Mouse (Mus musculus) lung, adult 18-20 months (tissue): ENCODE results near the gene Ccnjl.

Source experiments
- DNase-seq, 2 experiments: peaks; one replicate each; pipeline ENCODE4 v3.0.0; 2022; ENCODE audit warnings: mixed read lengths in 2 of 2

Gene Ccnjl

GRCm38 (mm10) chr11:43626927-43627645, 98.5 kb downstream of the Ccnjl start:
- no peak for DNase-seq

GRCm38 (mm10) chr11:43631645-43632044, 103.1 kb downstream of the Ccnjl start:
- no peak for DNase-seq

GRCm38 (mm10) chr11:43632566-43632965, 104.0 kb downstream of the Ccnjl start:
- no peak for DNase-seq

- no peak for DNase-seq
These were observed 104.6 kb downstream of the Ccnjl start for GRCm38 (mm10) chr11:43633165-43633564.

- peak; percentile 62 to 73 for DNase-seq
These were observed 105.2 kb downstream of the Ccnjl start for GRCm38 (mm10) chr11:43633658-43634401.
